Mouse (Mus musculus): ENCODE results near the gene Rab6b. TPM values are rescaled to one million over a fixed set of nuclear protein-coding genes. Genes with fewer than 3 reads are reported as not detected.

Rab6b gene
- polyA plus RNA-seq, 1 experiment from 2014 or later = 3.6 TPM

DNA sequence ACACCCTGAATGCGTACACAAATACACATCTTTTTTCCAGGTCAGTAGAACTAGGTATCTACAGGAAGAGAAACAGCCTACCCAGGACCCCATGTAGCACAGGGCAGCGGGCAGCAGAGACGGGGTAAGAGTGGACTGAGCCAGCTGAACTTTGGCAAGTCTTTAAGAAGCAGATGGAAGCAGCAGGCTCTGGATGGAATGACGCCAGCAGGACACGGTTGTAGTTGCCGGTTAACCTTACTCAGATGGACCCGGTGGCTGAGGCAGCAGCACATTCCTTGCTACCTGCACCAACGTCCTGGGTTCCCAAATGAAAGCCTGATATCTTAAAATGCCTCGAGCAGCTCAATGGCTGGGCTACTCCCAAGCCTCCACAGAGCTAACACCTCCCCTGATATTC lies 75.2 kb downstream of the Rab6b start:
- no peak overlapping the region for H3K4me3 ChIP-seq (ENCODE audit: low read length)
- 0 out of 2 replicates have a peak, but pooled peaks have one; percentile 21 for ATAC-seq (ENCODE audit: low read depth)
- H3K4me1 ChIP-seq (replicated peaks; ENCODE audit: control insufficient read depth, insufficient read depth, low read length) = 0 out of 2 replicates have a peak, but pooled peaks cover 3% of the 10 kb centered on the region
- H3K36me3 ChIP-seq (ENCODE audit: control insufficient read depth, insufficient read depth, low read length) = peaks cover 19% of the 10 kb centered on the region
- H3K9ac ChIP-seq (ENCODE audit: low read length) = no peak overlapping the region
- H3K9me3 ChIP-seq (ENCODE audit: control insufficient read depth, low read length) = no peaks in the 10 kb centered on the region
- H3K4me2 ChIP-seq (ENCODE audit: low read depth, low read length) = no peak overlapping the region
- 56% methylated on average over 9 of the region's 9 CpGs for WGBS
- no peak overlapping the region for H3K27ac ChIP-seq (ENCODE audit: low read length)
- no peaks in the 10 kb centered on the region for H3K27me3 ChIP-seq (ENCODE audit: control insufficient read depth, insufficient read depth, low read depth, low read length)

DNA sequence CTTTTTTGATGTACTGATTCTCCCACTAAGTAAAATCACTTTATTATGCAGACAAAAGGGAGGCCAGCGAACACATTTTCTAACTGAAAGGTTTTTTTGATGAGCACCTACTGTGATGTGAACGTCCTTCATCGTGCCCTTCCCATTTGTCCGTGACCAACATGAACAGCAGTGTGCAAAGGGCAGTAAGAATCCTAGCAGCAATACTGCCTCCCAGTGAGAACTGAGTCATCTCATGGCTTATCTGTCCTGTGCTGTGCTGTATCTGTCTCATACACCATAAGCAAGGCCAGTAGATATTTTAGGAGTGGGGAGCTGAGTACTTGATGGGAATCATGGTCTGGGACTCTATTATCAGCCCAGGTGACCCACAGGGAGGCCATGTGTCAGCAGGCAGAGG lies 76.8 kb downstream of the Rab6b start:
- Histone ChIP-seq H3K27ac (ENCODE audit: low read length) (no peak overlapping the region), H3K27me3 (ENCODE audit: control insufficient read depth, insufficient read depth, low read depth, low read length) (no peaks in the 10 kb centered on the region), H3K36me3 (ENCODE audit: control insufficient read depth, insufficient read depth, low read length) (peaks cover 22% of the 10 kb centered on the region), H3K9ac (ENCODE audit: low read length) (no peak overlapping the region), H3K4me2 (ENCODE audit: low read depth, low read length) (no peak overlapping the region), H3K4me3 (ENCODE audit: low read length) (no peak overlapping the region), H3K4me1 (replicated peaks; ENCODE audit: control insufficient read depth, insufficient read depth, low read length) (0 out of 2 replicates have a peak, but pooled peaks cover 3% of the 10 kb centered on the region), H3K9me3 (ENCODE audit: control insufficient read depth, low read length) (no peaks in the 10 kb centered on the region)
- WGBS = 91% methylated on average over 4 of the region's 4 CpGs
- ATAC-seq (ENCODE audit: low read depth) = no peak

DNA sequence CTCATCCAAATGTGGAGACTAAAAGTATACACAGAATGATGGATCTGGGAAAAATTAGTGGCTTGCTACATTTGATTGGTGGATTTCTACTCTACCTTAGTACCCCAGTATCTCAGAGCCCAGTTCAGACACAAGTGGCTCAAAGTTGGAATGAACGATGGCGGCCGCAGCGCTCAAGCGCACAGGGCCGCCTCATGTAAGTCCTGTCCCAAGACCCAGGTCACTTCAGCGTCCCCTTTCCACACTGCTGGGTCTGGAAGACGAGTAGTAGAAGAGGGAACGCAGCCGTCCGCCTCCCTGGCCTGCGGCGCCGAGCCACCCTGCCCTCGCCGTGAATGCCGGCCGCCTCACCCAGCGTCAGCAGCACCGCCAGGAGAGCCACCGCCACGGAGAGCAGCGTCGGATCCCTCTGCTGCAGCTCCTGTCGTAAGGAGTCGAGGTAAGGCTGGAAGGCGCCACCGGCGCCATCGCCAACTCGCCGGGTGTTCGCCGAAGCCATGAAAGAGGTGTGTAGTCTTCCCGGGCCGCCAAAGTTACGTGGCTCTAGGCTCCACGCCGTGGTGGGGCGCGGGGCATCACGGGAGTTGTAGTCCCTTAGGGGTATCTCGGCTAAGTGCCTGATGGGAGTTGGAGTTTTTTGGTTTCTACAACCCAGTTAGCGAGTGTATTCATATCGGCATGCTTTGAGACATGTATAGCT lies 90.1 kb downstream of the Rab6b start, which contains the start of gene Srprb:
Gene Srprb, minus strand, starts transcription at position 577 of the 700 bp plus-strand sequence.
- Histone ChIP-seq H3K4me3 (ENCODE audit: low read length) (peak within 1 kb of the TSS; percentile 91), H3K9ac (ENCODE audit: low read length) (peak within 1 kb of the TSS; percentile 94), H3K4me2 (ENCODE audit: low read depth, low read length) (peak within 1 kb of the TSS; percentile 70), H3K36me3 (ENCODE audit: control insufficient read depth, insufficient read depth, low read length) (peaks cover 20% of the 10 kb centered on the region), H3K27ac (ENCODE audit: low read length) (peak within 1 kb of the TSS; percentile 81), H3K27me3 (ENCODE audit: control insufficient read depth, insufficient read depth, low read depth, low read length) (no peaks in the 10 kb centered on the region), H3K9me3 (ENCODE audit: control insufficient read depth, low read length) (no peaks in the 10 kb centered on the region), H3K4me1 (replicated peaks; ENCODE audit: control insufficient read depth, insufficient read depth, low read length) (no peaks in the 10 kb centered on the region; the same call in 1 of the 2 replicates)
- ATAC-seq (ENCODE audit: low read depth) = peak; percentile 99
- WGBS = under 1% methylated on average over 45 of the region's 45 CpGs

DNA sequence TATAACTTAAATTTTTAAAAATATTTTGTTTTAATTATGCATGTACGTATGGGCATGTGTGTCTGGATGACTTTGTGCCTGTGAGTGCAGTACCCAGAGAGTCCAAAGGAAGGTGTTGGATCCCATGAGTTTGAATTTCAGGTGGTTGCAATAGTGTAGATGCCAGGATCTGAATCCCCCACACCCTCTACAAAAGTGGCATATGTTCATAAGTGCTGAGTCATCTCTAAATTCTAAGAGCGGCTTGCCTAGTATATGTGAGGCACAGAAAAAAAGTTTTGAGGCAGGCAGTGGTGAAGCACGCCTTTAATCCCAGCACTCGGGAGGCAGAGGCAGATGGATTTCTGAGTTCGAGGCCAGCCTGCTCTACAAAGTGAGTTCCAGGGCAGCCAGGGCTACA lies 94.2 kb downstream of the Rab6b start:
- WGBS = 87% methylated on average over 5 of the region's 5 CpGs
- H3K4me1 ChIP-seq (replicated peaks; ENCODE audit: control insufficient read depth, insufficient read depth, low read length) = no peaks in the 10 kb centered on the region; the same call in 1 of the 2 replicates
- no peak overlapping the region for H3K4me3 ChIP-seq (ENCODE audit: low read length)
- no peak overlapping the region for H3K27ac ChIP-seq (ENCODE audit: low read length)
- ATAC-seq (ENCODE audit: low read depth) = no peak
- H3K4me2 ChIP-seq (ENCODE audit: low read depth, low read length) = no peak overlapping the region
- H3K36me3 ChIP-seq (ENCODE audit: control insufficient read depth, insufficient read depth, low read length) = no peaks in the 10 kb centered on the region
- H3K9me3 ChIP-seq (ENCODE audit: control insufficient read depth, low read length) = no peaks in the 10 kb centered on the region
- no peak overlapping the region for H3K9ac ChIP-seq (ENCODE audit: low read length)
- H3K27me3 ChIP-seq (ENCODE audit: control insufficient read depth, insufficient read depth, low read depth, low read length) = no peaks in the 10 kb centered on the region

DNA sequence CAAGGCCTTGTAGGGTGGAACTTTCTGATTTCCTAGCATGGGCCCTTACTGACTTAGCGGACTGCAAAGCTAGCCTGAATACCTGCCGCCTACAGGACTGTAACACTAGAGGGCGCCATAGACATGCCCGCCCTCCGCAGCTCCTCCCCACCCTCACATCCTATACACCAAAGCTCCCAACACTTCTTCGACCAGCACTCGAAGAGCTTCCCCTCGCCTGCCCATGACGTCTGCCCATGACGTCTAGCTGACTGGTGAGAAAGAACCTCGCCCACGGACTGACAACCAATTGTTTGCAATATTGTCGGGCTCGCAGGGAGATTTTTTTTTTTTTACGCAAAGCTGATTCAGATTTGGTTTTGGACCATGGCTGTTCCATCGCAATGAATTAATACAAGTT lies 96.3 kb downstream of the Rab6b start:
- no peak overlapping the region for H3K27ac ChIP-seq (ENCODE audit: low read length)
- H3K4me2 ChIP-seq (ENCODE audit: low read depth, low read length) = peak overlapping the region; percentile 63
- peak; percentile 92 for ATAC-seq (ENCODE audit: low read depth)
- H3K27me3 ChIP-seq (ENCODE audit: control insufficient read depth, insufficient read depth, low read depth, low read length) = no peaks in the 10 kb centered on the region
- no peaks in the 10 kb centered on the region for H3K9me3 ChIP-seq (ENCODE audit: control insufficient read depth, low read length)
- peak overlapping the region; percentile 36 for H3K4me3 ChIP-seq (ENCODE audit: low read length)
- WGBS = 7% methylated on average over 16 of the region's 16 CpGs
- H3K9ac ChIP-seq (ENCODE audit: low read length) = 0 out of 2 replicates have a peak overlapping the region, but pooled peaks have one; percentile 33
- no peaks in the 10 kb centered on the region for H3K36me3 ChIP-seq (ENCODE audit: control insufficient read depth, insufficient read depth, low read length)
- no peaks in the 10 kb centered on the region for H3K4me1 ChIP-seq (replicated peaks; ENCODE audit: control insufficient read depth, insufficient read depth, low read length)

DNA sequence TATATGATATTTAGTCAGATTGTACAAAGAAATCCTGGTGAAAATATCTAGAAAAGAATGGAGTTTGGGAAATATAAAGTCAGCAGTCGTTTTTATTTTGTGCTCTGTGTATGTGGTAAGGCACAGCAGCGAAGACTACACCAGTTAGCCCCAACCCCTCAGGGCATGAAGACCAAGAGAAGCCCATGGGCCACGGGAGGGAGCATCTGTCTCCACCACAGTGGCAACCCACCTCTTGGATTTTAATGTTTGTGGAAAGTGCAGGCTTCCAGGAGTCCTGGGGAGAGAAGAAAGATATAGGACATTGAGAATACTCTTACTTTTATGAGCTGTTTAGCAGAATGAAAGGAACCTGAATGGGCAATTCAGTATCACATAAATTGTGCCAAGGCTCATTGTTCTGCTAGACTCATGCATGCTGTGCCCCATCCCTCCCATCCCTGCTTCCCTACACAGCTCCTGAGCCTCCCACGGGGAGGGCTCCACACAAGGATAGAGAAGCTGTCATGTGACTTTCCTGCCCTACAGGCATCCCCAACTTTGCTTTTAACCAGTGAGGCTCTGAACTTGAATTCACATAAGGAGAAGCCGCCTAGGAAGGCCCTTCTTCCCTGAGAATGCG lies 97.3 kb downstream of the Rab6b start:
- no peaks in the 10 kb centered on the region for H3K9me3 ChIP-seq (ENCODE audit: control insufficient read depth, low read length)
- no peak overlapping the region for H3K27ac ChIP-seq (ENCODE audit: low read length)
- H3K36me3 ChIP-seq (ENCODE audit: control insufficient read depth, insufficient read depth, low read length) = no peaks in the 10 kb centered on the region
- no peaks in the 10 kb centered on the region for H3K27me3 ChIP-seq (ENCODE audit: control insufficient read depth, insufficient read depth, low read depth, low read length)
- no peak overlapping the region for H3K4me3 ChIP-seq (ENCODE audit: low read length)
- H3K4me1 ChIP-seq (replicated peaks; ENCODE audit: control insufficient read depth, insufficient read depth, low read length) = no peaks in the 10 kb centered on the region
- no peak overlapping the region for H3K9ac ChIP-seq (ENCODE audit: low read length)
- no peak for ATAC-seq (ENCODE audit: low read depth)
- no peak overlapping the region for H3K4me2 ChIP-seq (ENCODE audit: low read depth, low read length)
- 67% methylated on average over 6 of the region's 6 CpGs for WGBS

DNA sequence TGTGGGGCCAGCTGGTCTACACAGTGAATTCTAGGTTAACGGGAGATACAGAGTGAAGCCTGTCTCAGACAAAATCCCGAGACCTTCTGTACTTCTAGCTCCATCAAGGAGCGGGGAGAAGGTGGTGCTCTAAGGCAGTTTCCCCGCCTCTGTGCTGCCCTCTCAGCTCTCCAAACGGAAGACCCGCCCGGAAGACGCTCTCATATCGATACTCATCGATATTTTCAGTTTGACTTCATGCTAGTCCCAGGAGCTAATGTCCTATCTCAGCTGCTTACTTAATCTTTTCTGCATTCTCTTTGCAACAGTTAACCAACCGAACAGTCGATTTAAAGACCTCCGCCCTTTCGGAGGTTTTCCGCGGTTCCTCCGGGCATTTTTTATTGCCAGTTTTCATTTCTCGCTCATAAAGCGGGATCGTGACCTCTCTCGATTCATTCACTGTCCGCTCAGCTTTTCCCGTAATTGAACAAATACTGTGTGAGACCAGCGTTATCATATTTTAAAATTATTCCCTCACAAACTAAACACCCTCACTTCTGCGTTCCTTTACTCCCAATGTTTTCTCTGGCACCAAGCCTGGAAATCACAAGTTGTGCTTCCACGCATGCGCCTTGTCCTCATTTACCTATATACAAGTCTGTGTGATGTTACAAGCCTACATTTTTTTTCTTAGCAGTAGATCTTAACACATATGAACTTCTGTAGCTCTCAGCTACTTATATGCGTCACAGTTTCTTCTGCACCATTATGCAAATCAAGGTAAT lies 101.2 kb downstream of the Rab6b start:
- no peaks in the 10 kb centered on the region for H3K9me3 ChIP-seq (ENCODE audit: control insufficient read depth, low read length)
- H3K36me3 ChIP-seq (ENCODE audit: control insufficient read depth, insufficient read depth, low read length) = no peaks in the 10 kb centered on the region
- WGBS = 55% methylated on average over 28 of the region's 28 CpGs
- peak overlapping the region; percentile 37 for H3K4me2 ChIP-seq (ENCODE audit: low read depth, low read length)
- H3K27me3 ChIP-seq (ENCODE audit: control insufficient read depth, insufficient read depth, low read depth, low read length) = no peaks in the 10 kb centered on the region
- ATAC-seq (ENCODE audit: low read depth) = 0 out of 2 replicates have a peak, but pooled peaks have one; percentile 38
- H3K27ac ChIP-seq (ENCODE audit: low read length) = no peak overlapping the region
- peak overlapping the region; percentile 22 for H3K4me3 ChIP-seq (ENCODE audit: low read length)
- no peaks in the 10 kb centered on the region for H3K4me1 ChIP-seq (replicated peaks; ENCODE audit: control insufficient read depth, insufficient read depth, low read length)
- no peak overlapping the region for H3K9ac ChIP-seq (ENCODE audit: low read length)

DNA sequence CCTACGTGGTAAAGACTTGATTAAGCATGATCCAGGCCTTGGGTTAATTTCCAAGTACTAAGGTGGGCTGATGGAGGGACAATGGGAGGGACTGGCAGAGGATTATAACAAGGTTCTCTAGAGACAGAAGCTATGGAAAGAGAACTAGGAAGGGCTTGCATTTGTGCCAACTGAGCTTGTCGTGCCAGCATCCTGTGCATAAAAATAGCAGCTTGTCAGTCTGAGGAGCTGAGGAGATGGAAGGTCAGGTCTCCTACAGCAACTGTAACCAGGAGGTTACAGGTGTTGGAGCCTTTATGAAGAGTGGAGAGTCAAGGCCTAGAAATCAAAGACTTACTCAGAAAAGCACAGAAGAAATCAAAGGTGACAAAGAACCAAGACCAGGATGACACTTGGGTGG lies 102.0 kb downstream of the Rab6b start:
- H3K36me3 ChIP-seq (ENCODE audit: control insufficient read depth, insufficient read depth, low read length) = no peaks in the 10 kb centered on the region
- no peaks in the 10 kb centered on the region for H3K4me1 ChIP-seq (replicated peaks; ENCODE audit: control insufficient read depth, insufficient read depth, low read length)
- H3K4me2 ChIP-seq (ENCODE audit: low read depth, low read length) = no peak overlapping the region
- ATAC-seq (ENCODE audit: low read depth) = no peak
- H3K27ac ChIP-seq (ENCODE audit: low read length) = no peak overlapping the region
- no peak overlapping the region for H3K9ac ChIP-seq (ENCODE audit: low read length)
- no peaks in the 10 kb centered on the region for H3K27me3 ChIP-seq (ENCODE audit: control insufficient read depth, insufficient read depth, low read depth, low read length)
- 67% methylated on average over 2 of the region's 2 CpGs for WGBS
- H3K9me3 ChIP-seq (ENCODE audit: control insufficient read depth, low read length) = no peaks in the 10 kb centered on the region
- H3K4me3 ChIP-seq (ENCODE audit: low read length) = no peak overlapping the region

DNA sequence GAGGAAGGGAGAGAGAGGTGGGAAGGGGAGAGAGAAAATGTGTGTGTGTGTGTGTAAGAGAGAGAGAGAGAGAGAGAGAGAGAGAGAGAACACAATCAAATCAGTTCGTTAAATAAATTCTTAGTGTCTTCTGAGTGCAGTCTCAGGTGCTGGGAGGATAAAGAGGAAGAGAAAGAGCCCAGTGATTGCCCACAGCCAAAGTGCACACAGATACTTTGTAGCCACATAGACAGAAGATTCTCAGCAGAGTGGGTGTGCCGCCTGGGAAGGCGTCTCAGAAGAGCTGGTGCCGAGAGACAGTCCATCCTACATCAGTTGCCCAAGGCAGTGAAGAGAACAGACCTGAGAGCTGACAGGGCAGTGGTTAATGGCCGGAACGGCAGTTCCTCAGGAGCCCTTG lies 102.7 kb downstream of the Rab6b start:
- no peak overlapping the region for H3K4me2 ChIP-seq (ENCODE audit: low read depth, low read length)
- no peak overlapping the region for H3K27ac ChIP-seq (ENCODE audit: low read length)
- ATAC-seq (ENCODE audit: low read depth) = no peak
- H3K27me3 ChIP-seq (ENCODE audit: control insufficient read depth, insufficient read depth, low read depth, low read length) = no peaks in the 10 kb centered on the region
- H3K4me3 ChIP-seq (ENCODE audit: low read length) = no peak overlapping the region
- H3K9ac ChIP-seq (ENCODE audit: low read length) = no peak overlapping the region
- H3K9me3 ChIP-seq (ENCODE audit: control insufficient read depth, low read length) = no peaks in the 10 kb centered on the region
- no peaks in the 10 kb centered on the region for H3K4me1 ChIP-seq (replicated peaks; ENCODE audit: control insufficient read depth, insufficient read depth, low read length)
- no peaks in the 10 kb centered on the region for H3K36me3 ChIP-seq (ENCODE audit: control insufficient read depth, insufficient read depth, low read length)
- 77% methylated on average over 6 of the region's 6 CpGs for WGBS
